Mouse (Mus musculus) MEL-GATA-1-ER (cell line): Measurements from ENCODE around the gene Tmem201.

ENCODE experiments used
- DNase-seq: peaks from one replicate; pipeline ENCODE4 v3.0.0-alpha.2; 2012; ENCODE audit warnings: low read depth; ENCODE audit errors: extremely low read depth

Gene Tmem201

DNA sequence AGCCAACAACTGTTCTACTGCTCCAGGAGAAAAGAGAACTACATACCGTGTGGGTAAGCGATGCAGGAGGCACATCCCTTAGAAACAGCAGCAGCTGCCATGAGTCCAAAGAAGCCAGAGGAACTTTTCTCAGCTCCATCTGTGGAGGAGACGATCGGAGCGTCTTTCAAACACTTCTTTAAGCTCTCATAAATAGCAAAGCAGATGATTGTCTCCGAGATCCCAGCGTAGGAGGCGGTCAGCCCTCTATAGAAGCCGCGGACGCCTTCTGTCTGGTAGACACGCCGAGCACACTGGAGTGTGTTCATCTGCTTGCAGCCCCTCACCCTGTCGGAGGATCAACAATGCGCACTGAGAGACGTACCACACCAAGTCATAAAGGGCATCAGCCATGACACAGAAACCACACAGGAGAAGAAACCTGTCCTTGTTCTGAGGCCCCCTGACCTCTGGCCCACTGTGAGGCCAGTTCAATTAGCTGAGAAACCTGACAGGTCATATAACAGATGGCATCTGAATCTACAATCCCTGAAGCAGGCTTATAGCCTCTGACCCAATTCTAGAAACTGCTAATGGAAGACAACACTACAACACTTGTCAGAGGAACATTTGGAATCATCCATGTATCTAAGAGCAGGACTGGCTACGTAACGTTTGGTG is 11.3 kb upstream of the Tmem201 start:
- no peak for DNase-seq

- no peak for DNase-seq
These were observed 6.3 kb upstream of the Tmem201 start for GRCm38 (mm10) chr4:149744119-149744518.

DNA sequence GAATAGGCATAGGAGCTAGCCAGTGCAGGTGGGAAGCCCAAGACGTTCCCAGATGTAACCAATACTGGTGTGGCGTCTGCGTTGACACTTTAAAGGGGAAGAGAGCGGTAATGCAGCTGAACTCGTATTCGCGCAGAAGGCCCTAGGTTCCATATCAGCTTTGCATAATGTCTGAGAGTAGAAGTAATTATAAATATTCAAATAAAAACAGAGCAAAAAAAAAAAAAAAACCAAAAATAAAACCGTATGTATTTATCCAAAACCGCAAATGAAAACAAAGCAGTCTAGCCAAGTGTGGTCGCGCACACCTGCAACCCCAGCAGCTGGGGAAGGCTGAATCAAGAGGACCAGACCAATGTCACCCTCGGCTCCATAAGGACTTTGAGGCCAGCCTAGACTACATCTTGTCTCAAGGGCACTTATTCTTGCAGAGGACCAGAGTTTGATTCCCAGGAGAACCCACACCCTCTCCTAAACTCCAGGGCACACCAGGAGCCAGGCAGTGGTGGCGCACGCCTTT is 4.2 kb upstream of the Tmem201 start:
- DNase-seq, result no peak

DNA sequence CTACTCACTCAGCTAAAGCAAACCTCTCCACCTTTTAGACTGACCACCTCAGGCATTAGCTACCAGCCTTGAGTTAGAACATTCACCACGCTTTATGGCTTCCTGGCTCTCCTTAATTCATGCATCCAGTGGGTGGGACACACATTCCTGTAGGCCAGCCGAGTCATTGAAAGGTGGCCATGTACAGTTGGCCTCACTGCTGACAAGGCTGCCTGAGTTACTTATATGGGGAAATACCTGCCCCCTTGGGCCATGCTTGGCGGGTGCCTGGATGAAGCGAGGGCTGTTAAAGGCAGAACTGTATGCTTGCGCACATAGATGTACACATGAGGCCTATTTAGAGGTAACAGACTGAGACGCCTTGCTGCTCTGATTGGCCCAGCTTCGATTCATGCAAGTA is 2.5 kb upstream of the Tmem201 start:
- DNase-seq, result no peak

- DNase-seq, result no peak
These were observed 1.6 kb upstream of the Tmem201 start for GRCm38 (mm10) chr4:149739478-149739877.

DNA sequence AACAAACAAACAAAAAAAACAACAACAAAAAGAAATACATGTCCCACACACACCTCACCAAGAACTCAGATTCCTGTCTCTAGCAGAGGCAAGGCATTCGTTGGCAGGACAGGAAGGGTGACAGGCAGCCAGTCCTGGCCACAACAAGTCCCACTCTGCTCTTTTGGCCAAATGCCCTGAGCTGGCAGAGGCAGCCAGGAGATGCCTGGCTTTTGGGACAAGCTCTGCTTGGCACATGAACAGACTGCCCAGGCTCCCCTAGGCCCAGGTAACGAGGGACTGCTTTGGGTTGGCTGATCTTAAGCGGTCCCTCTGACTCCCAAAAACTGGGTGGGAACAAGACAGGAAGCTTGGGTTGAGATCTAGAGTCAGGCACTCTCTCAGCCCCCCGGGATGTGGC is 1.3 kb downstream of the Tmem201 start:
- DNase-seq, result no peak

- no peak for DNase-seq
These were observed 2.1 kb downstream of the Tmem201 start for GRCm38 (mm10) chr4:149735624-149736250.

DNA sequence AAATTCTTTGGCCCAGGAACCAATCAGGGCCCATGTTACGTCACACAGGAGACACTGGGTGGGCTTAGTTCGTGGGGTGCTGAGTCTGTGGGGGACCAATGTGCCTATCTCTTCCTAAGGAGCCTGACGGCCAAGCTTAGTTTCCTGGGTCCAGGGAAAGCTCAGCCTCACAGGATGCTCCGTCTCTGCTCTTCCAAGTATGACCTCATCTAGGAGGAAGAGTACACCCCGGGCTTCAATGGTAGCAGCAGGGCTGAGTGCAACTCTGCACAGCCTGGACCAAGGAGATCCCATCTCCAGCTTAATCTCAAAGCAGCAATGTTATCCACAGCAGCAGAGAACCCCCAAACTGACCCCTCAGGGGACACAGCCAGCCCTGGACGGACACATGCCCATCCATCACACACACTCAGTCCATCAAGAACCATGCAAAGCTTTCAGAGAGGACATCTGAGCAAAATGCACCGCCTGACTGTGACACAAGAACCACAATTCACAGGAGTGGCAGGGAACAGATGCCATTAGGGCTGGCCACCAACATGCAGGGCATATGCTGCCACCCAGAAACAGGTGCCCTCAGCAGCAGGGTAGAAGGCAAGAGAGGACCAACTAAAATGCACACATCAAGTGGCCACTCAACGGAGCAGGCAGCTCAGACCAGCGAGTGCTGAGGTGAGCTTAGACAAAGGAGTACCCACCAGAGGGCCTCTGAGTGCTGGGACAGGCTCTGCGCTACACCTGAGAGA is 2.9 kb downstream of the Tmem201 start:
- DNase-seq, result no peak

GRCm38 (mm10) chr4:149734246-149734645 is 3.6 kb downstream of the Tmem201 start:
- DNase-seq, result no peak

DNA sequence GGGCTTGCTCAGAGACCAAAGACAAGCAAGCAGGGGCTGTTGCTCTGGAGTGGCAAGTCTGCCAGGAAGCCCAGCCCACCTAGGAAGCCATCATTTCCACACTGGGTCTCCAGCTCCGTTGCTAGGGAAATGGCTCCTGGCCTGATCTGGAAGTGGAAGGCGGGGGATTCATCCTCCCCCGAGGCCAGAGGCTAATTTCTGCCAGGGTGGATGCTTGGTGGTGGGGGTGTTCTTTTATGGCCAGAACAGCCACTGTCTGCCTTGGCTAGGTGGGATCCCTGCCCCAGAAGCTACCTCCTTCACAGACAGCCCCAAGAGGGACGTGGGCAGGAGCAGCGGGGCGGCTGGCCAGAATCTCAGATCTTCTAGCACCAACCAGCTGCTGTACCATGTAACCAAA is 4.1 kb downstream of the Tmem201 start:
- no peak for DNase-seq

GRCm38 (mm10) chr4:149732800-149733199 is 5.0 kb downstream of the Tmem201 start:
- no peak for DNase-seq

DNA sequence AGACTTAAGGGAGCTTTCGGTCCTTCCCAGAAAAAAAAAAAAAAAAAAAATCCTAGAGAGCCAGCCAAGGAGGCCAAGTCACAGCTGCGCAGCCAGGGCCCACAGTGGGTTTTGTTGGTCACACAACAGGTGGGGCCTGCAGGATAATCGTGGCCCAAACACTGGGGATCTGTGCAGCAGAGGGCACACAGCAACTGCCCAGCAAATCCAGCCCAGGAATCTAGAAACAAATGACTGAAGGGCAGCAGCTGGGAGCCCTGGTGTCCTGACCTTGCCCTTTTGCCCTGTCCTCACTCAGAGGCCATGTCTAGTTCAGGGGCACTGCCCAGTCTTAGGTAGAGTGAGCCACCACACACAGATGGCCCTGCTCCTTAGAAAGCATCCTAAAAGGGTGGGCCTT is 5.5 kb downstream of the Tmem201 start:
- no peak for DNase-seq

DNA sequence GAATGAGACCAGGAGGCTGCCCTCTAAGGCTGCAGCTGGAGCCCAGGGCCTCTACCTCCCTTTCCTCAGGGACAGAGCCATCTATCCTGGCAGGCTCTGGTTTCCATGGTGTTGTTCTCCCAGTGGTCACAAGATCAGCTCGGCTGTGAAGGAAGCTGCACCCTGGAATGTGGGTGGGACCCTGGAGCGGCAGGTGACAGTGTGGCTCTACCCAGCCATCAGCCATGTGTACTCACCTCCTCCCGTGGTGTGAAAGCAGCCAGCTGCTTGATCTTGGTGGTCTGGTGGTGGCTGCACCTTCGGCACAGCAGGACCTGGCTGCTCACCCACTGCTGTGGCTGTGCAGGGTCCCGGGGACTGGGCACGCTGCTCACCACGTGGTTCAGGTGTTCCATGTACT is 7.0 kb downstream of the Tmem201 start:
- no peak for DNase-seq

GRCm38 (mm10) chr4:149728810-149729209 is 9.0 kb downstream of the Tmem201 start:
- DNase-seq, result no peak

GRCm38 (mm10) chr4:149727636-149728035 is 10.2 kb downstream of the Tmem201 start:
- DNase-seq, result no peak

GRCm38 (mm10) chr4:149725661-149726350 is 12.0 kb downstream of the Tmem201 start:
- no peak for DNase-seq

GRCm38 (mm10) chr4:149724916-149725470 is 12.9 kb downstream of the Tmem201 start:
- DNase-seq, result no peak

- no peak for DNase-seq
These were observed 13.8 kb downstream of the Tmem201 start for GRCm38 (mm10) chr4:149723855-149724731.

GRCm38 (mm10) chr4:149723021-149723390 is 14.8 kb downstream of the Tmem201 start:
- DNase-seq, result no peak
